Mouse (Mus musculus): ENCODE measurements at regions not wholly inside any gene's neighbourhood (a gene's known extent, or its start where the extent isn't known, plus 50 kb on each side); places are given as distances from the start of the nearest gene placed in this dataset.

DNA sequence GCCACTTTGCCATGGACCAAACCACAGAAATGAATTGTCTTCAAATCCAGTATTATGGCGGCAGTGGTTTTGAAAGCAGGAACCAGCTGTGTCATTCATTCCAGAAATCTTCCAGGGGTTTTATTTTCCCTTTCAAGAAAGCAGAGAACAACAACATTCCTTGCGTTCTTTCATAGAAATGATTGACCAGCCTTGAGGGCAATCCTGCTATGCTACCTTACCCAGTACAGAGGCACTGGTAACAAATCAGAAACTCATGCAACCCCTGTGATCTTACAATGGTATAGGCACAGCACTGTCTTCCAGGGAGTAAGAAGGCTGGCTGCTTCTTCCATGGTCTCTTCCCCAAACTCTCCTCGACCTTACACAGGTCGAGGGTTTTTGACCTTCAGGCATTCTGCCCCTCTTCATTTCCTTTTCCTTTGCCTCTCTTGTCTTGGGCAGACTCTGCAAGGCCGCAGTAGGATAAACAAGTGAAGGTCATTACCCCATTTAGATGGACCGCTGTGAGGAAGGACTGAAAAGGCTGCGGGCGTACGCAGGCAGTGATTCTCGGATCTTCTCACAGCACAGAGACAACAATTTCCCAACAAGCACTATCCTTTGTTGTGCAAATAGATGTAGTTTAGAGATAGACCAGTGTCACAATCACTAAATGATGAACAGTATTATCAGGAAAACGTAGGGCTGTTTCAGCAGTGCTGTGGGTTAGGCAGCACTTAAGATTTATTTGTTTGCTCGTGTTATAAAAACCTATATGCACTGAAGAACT lies 171.6 kb upstream of the Rfx3 start:
- Histone ChIP-seq H3K4me1 (ENCODE audit: control insufficient read depth, insufficient read depth, low read length) (no peaks in the 10 kb centered on the region), H3K9ac (ENCODE audit: low read depth, low read length) (no peak overlapping the region), H3K4me3 (ENCODE audit: low read depth, low read length) (no peak overlapping the region), H3K9me3 (ENCODE audit: control insufficient read depth, low read length) (peaks cover 4% of the 10 kb centered on the region; the same call in 1 of the 2 replicates), H3K27ac (replicated peaks; ENCODE audit: low read depth, low read length) (no peak overlapping the region), H3K4me2 (ENCODE audit: low read depth, low read length) (no peak overlapping the region), H3K36me3 (ENCODE audit: control insufficient read depth, insufficient read depth, low read length) (no peaks in the 10 kb centered on the region), H3K27me3 (replicated peaks; ENCODE audit: control insufficient read depth, insufficient read depth, low read length) (no peaks in the 10 kb centered on the region)
- WGBS, result 67% methylated on average over 12 of the region's 12 CpGs
- DNase-seq (ENCODE audit: low spot score), result no peak
- no peak for ATAC-seq (ENCODE audit: low read depth)

- 79% methylated on average over 2 of the region's 2 CpGs for WGBS
- H3K27ac ChIP-seq (replicated peaks; ENCODE audit: low read depth, low read length), result no peak overlapping the region
- no peak for ATAC-seq (ENCODE audit: low read depth)
These were observed 170.2 kb upstream of the Rfx3 start for GRCm38 (mm10) chr19:28181171-28181570.

GRCm38 (mm10) chr19:28178114-28178513 lies 167.1 kb upstream of the Rfx3 start:
- peaks cover 4% of the 10 kb centered on the region; the same call in 1 of the 2 replicates for H3K9me3 ChIP-seq (ENCODE audit: control insufficient read depth, low read length)
- H3K4me3 ChIP-seq (ENCODE audit: low read depth, low read length), result no peak overlapping the region
- H3K36me3 ChIP-seq (ENCODE audit: control insufficient read depth, insufficient read depth, low read length), result no peaks in the 10 kb centered on the region
- no peak overlapping the region for H3K9ac ChIP-seq (ENCODE audit: low read depth, low read length)
- no peaks in the 10 kb centered on the region for H3K27me3 ChIP-seq (replicated peaks; ENCODE audit: control insufficient read depth, insufficient read depth, low read length)
- H3K27ac ChIP-seq (replicated peaks; ENCODE audit: low read depth, low read length), result no peak overlapping the region
- H3K4me2 ChIP-seq (ENCODE audit: low read depth, low read length), result no peak overlapping the region
- no peaks in the 10 kb centered on the region for H3K4me1 ChIP-seq (ENCODE audit: control insufficient read depth, insufficient read depth, low read length)
- WGBS, result 83% methylated on average over 6 of the region's 6 CpGs
- DNase-seq (ENCODE audit: low spot score) (no peak), ATAC-seq (ENCODE audit: low read depth) (no peak)

More at GRCm38 (mm10) chr19:28181171-28181570, 170.2 kb upstream of the Rfx3 start:
- Histone ChIP-seq H3K36me3 (ENCODE audit: control insufficient read depth, insufficient read depth, low read length) (no peaks in the 10 kb centered on the region), H3K9ac (ENCODE audit: low read depth, low read length) (no peak overlapping the region), H3K4me1 (ENCODE audit: control insufficient read depth, insufficient read depth, low read length) (no peaks in the 10 kb centered on the region), H3K27me3 (replicated peaks; ENCODE audit: control insufficient read depth, insufficient read depth, low read length) (no peaks in the 10 kb centered on the region), H3K4me2 (ENCODE audit: low read depth, low read length) (no peak overlapping the region), H3K4me3 (ENCODE audit: low read depth, low read length) (no peak overlapping the region), H3K9me3 (ENCODE audit: control insufficient read depth, low read length) (peaks cover 4% of the 10 kb centered on the region; the same call in 1 of the 2 replicates)
- DNase-seq (ENCODE audit: low spot score), result no peak

DNA sequence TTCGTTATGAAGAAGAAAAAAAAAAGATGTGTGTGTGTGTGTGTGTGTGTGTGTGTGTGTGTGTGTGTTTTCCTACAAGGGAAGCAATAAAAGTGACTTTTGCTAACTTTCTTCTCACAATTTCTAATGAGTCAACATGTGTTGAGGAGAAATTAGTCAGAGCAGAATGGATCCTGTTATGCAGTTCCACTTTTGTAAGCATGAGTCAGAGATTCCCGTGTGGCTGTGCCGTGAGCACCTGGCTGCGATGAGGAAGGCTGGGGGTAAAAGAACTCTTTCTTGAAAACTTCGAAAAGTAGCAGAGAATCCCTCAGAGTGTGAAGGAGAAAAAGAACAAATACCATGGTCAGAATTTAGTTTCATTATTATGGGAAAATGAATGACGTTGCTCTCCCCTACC lies 165.9 kb upstream of the Rfx3 start:
- ATAC-seq (ENCODE audit: low read depth) (no peak), DNase-seq (ENCODE audit: low spot score) (no peak)
- H3K27ac ChIP-seq (replicated peaks; ENCODE audit: low read depth, low read length), result no peak overlapping the region
- H3K9me3 ChIP-seq (ENCODE audit: control insufficient read depth, low read length), result peaks cover 4% of the 10 kb centered on the region; the same call in 1 of the 2 replicates
- 84% methylated on average over 6 of the region's 6 CpGs for WGBS
- H3K27me3 ChIP-seq (replicated peaks; ENCODE audit: control insufficient read depth, insufficient read depth, low read length), result no peaks in the 10 kb centered on the region
- H3K9ac ChIP-seq (ENCODE audit: low read depth, low read length), result no peak overlapping the region
- no peak overlapping the region for H3K4me3 ChIP-seq (ENCODE audit: low read depth, low read length)
- no peaks in the 10 kb centered on the region for H3K4me1 ChIP-seq (ENCODE audit: control insufficient read depth, insufficient read depth, low read length)
- H3K36me3 ChIP-seq (ENCODE audit: control insufficient read depth, insufficient read depth, low read length), result no peaks in the 10 kb centered on the region
- no peak overlapping the region for H3K4me2 ChIP-seq (ENCODE audit: low read depth, low read length)

- no peak overlapping the region for H3K4me2 ChIP-seq (ENCODE audit: low read depth, low read length)
- 62% methylated on average over 11 of the region's 11 CpGs for WGBS
These were observed 161.0 kb upstream of the Rfx3 start for GRCm38 (mm10) chr19:28171836-28172534.

GRCm38 (mm10) chr19:28167451-28168165 lies 156.6 kb upstream of the Rfx3 start:
- ATAC-seq (ENCODE audit: low read depth) (no peak), DNase-seq (ENCODE audit: low spot score) (no peak)
- Histone ChIP-seq H3K27me3 (replicated peaks; ENCODE audit: control insufficient read depth, insufficient read depth, low read length) (no peaks in the 10 kb centered on the region), H3K9ac (ENCODE audit: low read depth, low read length) (no peak overlapping the region), H3K9me3 (ENCODE audit: control insufficient read depth, low read length) (no peaks in the 10 kb centered on the region), H3K27ac (replicated peaks; ENCODE audit: low read depth, low read length) (no peak overlapping the region), H3K4me2 (ENCODE audit: low read depth, low read length) (no peak overlapping the region), H3K36me3 (ENCODE audit: control insufficient read depth, insufficient read depth, low read length) (no peaks in the 10 kb centered on the region), H3K4me3 (ENCODE audit: low read depth, low read length) (no peak overlapping the region), H3K4me1 (ENCODE audit: control insufficient read depth, insufficient read depth, low read length) (no peaks in the 10 kb centered on the region)
- WGBS, result 75% methylated on average over 12 of the region's 12 CpGs

More at GRCm38 (mm10) chr19:28171836-28172534, 161.0 kb upstream of the Rfx3 start:
- Histone ChIP-seq H3K9ac (ENCODE audit: low read depth, low read length) (no peak overlapping the region), H3K27me3 (replicated peaks; ENCODE audit: control insufficient read depth, insufficient read depth, low read length) (no peaks in the 10 kb centered on the region), H3K9me3 (ENCODE audit: control insufficient read depth, low read length) (no peaks in the 10 kb centered on the region), H3K4me1 (ENCODE audit: control insufficient read depth, insufficient read depth, low read length) (no peaks in the 10 kb centered on the region), H3K4me3 (ENCODE audit: low read depth, low read length) (no peak overlapping the region), H3K36me3 (ENCODE audit: control insufficient read depth, insufficient read depth, low read length) (no peaks in the 10 kb centered on the region), H3K27ac (replicated peaks; ENCODE audit: low read depth, low read length) (no peak overlapping the region)
- ATAC-seq (ENCODE audit: low read depth) (no peak), DNase-seq (ENCODE audit: low spot score) (peak; percentile 67)

DNA sequence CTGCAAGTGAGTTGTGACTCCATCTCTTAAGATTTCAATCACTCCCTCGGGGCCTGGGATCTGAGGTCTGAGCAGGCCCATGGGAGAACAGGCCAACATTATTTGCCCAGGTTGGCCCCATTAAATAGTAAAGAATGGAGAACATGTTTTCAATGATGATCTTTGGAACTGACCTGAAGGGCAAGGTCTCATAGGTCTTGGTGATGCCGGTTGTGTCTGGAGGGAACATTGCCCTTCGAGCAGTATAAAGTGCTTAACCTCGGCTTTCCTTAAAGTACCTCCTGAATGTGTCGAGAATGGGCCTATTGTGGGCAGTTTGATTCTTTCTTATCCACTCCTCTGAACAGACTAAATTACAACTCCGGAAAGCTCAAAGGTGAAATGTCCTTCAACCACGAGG lies 155.7 kb upstream of the Rfx3 start:
- Histone ChIP-seq H3K27me3 (replicated peaks; ENCODE audit: control insufficient read depth, insufficient read depth, low read length) (no peaks in the 10 kb centered on the region), H3K9ac (ENCODE audit: low read depth, low read length) (no peak overlapping the region), H3K27ac (replicated peaks; ENCODE audit: low read depth, low read length) (no peak overlapping the region), H3K4me1 (ENCODE audit: control insufficient read depth, insufficient read depth, low read length) (no peaks in the 10 kb centered on the region), H3K36me3 (ENCODE audit: control insufficient read depth, insufficient read depth, low read length) (no peaks in the 10 kb centered on the region), H3K4me3 (ENCODE audit: low read depth, low read length) (no peak overlapping the region), H3K9me3 (ENCODE audit: control insufficient read depth, low read length) (no peaks in the 10 kb centered on the region), H3K4me2 (ENCODE audit: low read depth, low read length) (no peak overlapping the region)
- WGBS, result 82% methylated on average over 7 of the region's 7 CpGs
- ATAC-seq (ENCODE audit: low read depth) (no peak), DNase-seq (ENCODE audit: low spot score) (no peak)

- H3K4me2 ChIP-seq (ENCODE audit: low read depth, low read length), result peak overlapping the region; percentile 45
- peak; percentile 88 for DNase-seq (ENCODE audit: low spot score)
- peak; percentile 92 for ATAC-seq (ENCODE audit: low read depth)
- no peaks in the 10 kb centered on the region for H3K4me1 ChIP-seq (ENCODE audit: control insufficient read depth, insufficient read depth, low read length)
- WGBS, result 39% methylated on average over 15 of the region's 15 CpGs
- H3K9me3 ChIP-seq (ENCODE audit: control insufficient read depth, low read length), result no peaks in the 10 kb centered on the region
- peak overlapping the region; percentile 18; the same call in 1 of the 2 replicates for H3K4me3 ChIP-seq (ENCODE audit: low read depth, low read length)
- no peaks in the 10 kb centered on the region for H3K36me3 ChIP-seq (ENCODE audit: control insufficient read depth, insufficient read depth, low read length)
- H3K27ac ChIP-seq (replicated peaks; ENCODE audit: low read depth, low read length), result no peak overlapping the region
- peak overlapping the region; percentile 40; the same call in 1 of the 2 replicates for H3K9ac ChIP-seq (ENCODE audit: low read depth, low read length)
- no peaks in the 10 kb centered on the region for H3K27me3 ChIP-seq (replicated peaks; ENCODE audit: control insufficient read depth, insufficient read depth, low read length)
These were observed 155.0 kb upstream of the Rfx3 start for GRCm38 (mm10) chr19:28165901-28166361.

All from embryonic facial prominence, embryonic 14.5 days (tissue).